Mouse (Mus musculus): ENCODE results near the gene Klhl10. TPM values are rescaled to one million over a fixed set of nuclear protein-coding genes. Genes with fewer than 3 reads are reported as not detected.

The Klhl10 gene
- total and polyA plus RNA-seq, 3 experiments = 0.65 to 0.81 TPM; not detected in 1

DNA sequence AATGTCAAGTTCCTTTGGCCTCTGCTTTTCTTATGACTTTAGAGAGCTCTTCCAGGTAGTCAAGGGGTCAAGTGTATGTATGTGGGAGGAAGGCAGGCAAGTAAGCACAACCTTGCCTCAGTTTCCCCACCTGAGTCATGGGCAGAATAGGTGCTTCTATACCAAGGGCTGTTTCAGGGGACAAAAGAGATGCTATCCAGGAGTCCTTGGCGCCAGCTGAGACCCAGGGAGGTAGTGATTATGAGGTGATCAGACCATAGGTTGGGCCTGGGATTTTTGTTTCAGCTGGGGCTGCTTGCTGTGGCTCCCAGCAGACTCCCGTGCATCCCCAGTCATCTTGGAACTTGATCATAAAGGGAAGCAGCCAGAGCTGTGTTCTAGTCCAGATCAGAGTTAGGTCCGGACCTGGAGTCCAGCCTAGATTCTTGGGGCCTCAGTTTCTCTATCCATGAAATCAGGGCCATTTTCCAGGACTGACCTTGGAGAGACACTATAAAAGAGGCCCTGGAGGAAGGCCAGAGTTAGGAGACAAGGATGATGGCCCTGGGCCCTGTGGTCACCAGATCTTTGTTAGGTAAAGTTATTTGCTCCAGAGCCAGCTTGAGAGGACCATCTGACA, 37.2 kb upstream of the Klhl10 start:
- Histone ChIP-seq H3K4me3 (ENCODE audit: control insufficient read depth in 1 of 2, insufficient read depth in 1 of 2, low read depth in 2 of 2, low read length in 2 of 2) (no peak overlapping the region), H3K27me3 (ENCODE audit: control insufficient read depth in 1 of 2, insufficient read depth in 2 of 2, low read length in 2 of 2) (no peaks in the 10 kb centered on the region), H3K79me2 (ENCODE audit: control insufficient read depth, insufficient read depth, low read length, poor library complexity) (no peaks in the 10 kb centered on the region), H3K9ac (ENCODE audit: control insufficient read depth, low read depth, low read length, poor library complexity, severe bottlenecking) (no peak overlapping the region), H3K27ac (ENCODE audit: control insufficient read depth, low read depth, low read length) (no peak overlapping the region), H3K4me1 (ENCODE audit: control insufficient read depth in 1 of 2, insufficient read depth in 2 of 2, low read length in 2 of 2) (peaks cover 20 to 34% of the 10 kb centered on the region in 2 experiments), H3K9me3 (replicated peaks; ENCODE audit: insufficient read depth, low read length) (no peaks in the 10 kb centered on the region), H3K36me3 (ENCODE audit: control insufficient read depth in 1 of 2, insufficient read depth in 2 of 2, low read length in 2 of 2) (peaks cover 0 to 19% of the 10 kb centered on the region in 2 experiments; a peak in 2 of 4 replicates)
- DNase-seq (ENCODE audit: low read depth, low spot score) = no peak
- TF ChIP-seq GATA1 (IDR thresholded peaks at IDR 0.05; ENCODE audit: low read depth, low read length) = no peak
- TF ChIP-seq MYC (IDR thresholded peaks at IDR 0.05; ENCODE audit: low read depth, low read length) = no peak
- no peak for TF ChIP-seq EP300 (IDR thresholded peaks at IDR 0.05; ENCODE audit: low read depth in 1 of 2, low read length in 2 of 2)
- no peak for TF ChIP-seq ZC3H11A (IDR thresholded peaks at IDR 0.05; ENCODE audit: low read depth, low read length)
- TF ChIP-seq MAX (IDR thresholded peaks at IDR 0.05; ENCODE audit: low read length) = no peak
- TF ChIP-seq MXI1 (IDR thresholded peaks at IDR 0.05; ENCODE audit: low read depth, low read length) = no peak
- no peak for TF ChIP-seq MYB (IDR thresholded peaks at IDR 0.05; ENCODE audit: low read depth, low read length)
- TF ChIP-seq NELFE (IDR thresholded peaks at IDR 0.05; ENCODE audit: low read depth, low read length) = no peak
- TF ChIP-seq HCFC1 (IDR thresholded peaks at IDR 0.05; ENCODE audit: low read depth, low read length) = no peak
- TF ChIP-seq SIN3A (IDR thresholded peaks at IDR 0.05; ENCODE audit: low read length) = no peak
- no peak for TF ChIP-seq POLR2AphosphoS5 (IDR thresholded peaks at IDR 0.05; ENCODE audit: borderline replicate concordance, low read depth, low read length)
- no peak for TF ChIP-seq POLR2AphosphoS2 (IDR thresholded peaks at IDR 0.05; ENCODE audit: low read length)
- TF ChIP-seq MAZ (IDR thresholded peaks at IDR 0.05; ENCODE audit: low read depth, low read length) = no peak
- TF ChIP-seq NRF1 (IDR thresholded peaks at IDR 0.05; ENCODE audit: insufficient read depth, low read depth, low read length, poor library complexity, severe bottlenecking) = no peak
- no peak for TF ChIP-seq CHD1 (IDR thresholded peaks at IDR 0.05; ENCODE audit: low read depth, low read length)
- no peak for TF ChIP-seq MAFK (IDR thresholded peaks at IDR 0.05; ENCODE audit: borderline replicate concordance, low read depth, low read length)
- no peak for TF ChIP-seq CHD2 (IDR thresholded peaks at IDR 0.05; ENCODE audit: low read length)

GRCm38 (mm10) chr11:100406273-100406672, 35.4 kb upstream of the Klhl10 start:
- H3K4me3 ChIP-seq (ENCODE audit: control insufficient read depth in 1 of 2, insufficient read depth in 1 of 2, low read depth in 2 of 2, low read length in 2 of 2) = no peak overlapping the region
- no peaks in the 10 kb centered on the region for H3K27me3 ChIP-seq (ENCODE audit: control insufficient read depth in 1 of 2, insufficient read depth in 2 of 2, low read length in 2 of 2)
- H3K27ac ChIP-seq (ENCODE audit: control insufficient read depth, low read depth, low read length) = no peak overlapping the region
- peaks cover 11 to 19% of the 10 kb centered on the region in 2 experiments for H3K4me1 ChIP-seq (ENCODE audit: control insufficient read depth in 1 of 2, insufficient read depth in 2 of 2, low read length in 2 of 2)
- H3K9me3 ChIP-seq (replicated peaks; ENCODE audit: insufficient read depth, low read length) = no peaks in the 10 kb centered on the region
- H3K79me2 ChIP-seq (ENCODE audit: control insufficient read depth, insufficient read depth, low read length, poor library complexity) = no peaks in the 10 kb centered on the region
- DNase-seq (ENCODE audit: low read depth, low spot score) = no peak
- H3K36me3 ChIP-seq (ENCODE audit: control insufficient read depth in 1 of 2, insufficient read depth in 2 of 2, low read length in 2 of 2) = peaks cover 0 to 11% of the 10 kb centered on the region in 2 experiments; a peak in 2 of 4 replicates
- H3K9ac ChIP-seq (ENCODE audit: control insufficient read depth, low read depth, low read length, poor library complexity, severe bottlenecking) = no peak overlapping the region
- TF ChIP-seq SIN3A (IDR thresholded peaks at IDR 0.05; ENCODE audit: low read length) (no peak), EP300 (IDR thresholded peaks at IDR 0.05; ENCODE audit: low read depth in 1 of 2, low read length in 2 of 2) (no peak), GATA1 (IDR thresholded peaks at IDR 0.05; ENCODE audit: low read depth, low read length) (no peak), USF1 (IDR thresholded peaks at IDR 0.05; ENCODE audit: low read depth, low read length) (no peak), CHD2 (IDR thresholded peaks at IDR 0.05; ENCODE audit: low read length) (no peak)
